ENCODE assay signal across 8 mouse cellular contexts in the genomic region with DNA sequence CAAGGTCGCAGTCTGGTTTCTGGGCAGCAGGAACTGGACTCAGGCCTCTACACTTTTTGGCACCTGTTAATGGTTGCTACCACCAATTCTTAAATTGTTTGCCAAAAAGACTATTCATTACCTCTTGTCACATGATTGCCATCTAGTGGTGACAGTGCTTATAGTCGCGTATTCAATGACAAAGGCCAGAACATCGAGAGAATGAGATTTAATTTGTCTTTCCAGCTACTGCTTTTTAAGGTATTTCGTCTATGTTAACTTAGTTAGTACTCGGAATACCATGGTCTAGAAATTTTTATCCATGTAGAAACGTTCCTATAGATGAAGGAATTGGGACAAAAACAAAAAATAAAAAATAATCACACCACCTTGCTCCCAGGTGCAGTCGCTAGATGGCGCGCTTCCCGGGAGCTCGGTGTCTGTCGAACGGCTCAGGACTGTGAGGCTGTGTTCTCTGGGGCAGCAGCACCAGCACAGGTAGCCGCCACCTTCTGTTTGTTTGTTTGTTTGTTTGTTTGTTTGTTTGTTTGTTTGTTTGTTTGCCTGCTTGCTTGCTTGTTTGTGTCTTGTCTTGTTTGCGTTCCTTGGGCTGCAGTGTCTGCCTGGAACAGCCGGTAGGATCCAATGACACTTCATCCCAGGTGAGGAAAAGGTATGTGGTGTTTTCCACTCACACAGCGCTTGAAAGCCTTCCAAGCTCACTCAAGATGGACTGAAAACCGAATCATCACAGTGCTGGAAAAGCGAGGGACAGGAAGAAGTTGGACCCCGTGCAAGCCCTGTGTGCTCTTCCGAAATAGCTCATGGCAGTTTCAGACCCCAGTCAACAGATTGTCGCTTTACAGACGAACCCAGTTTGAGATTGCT.
DNase-seq lines count a peak whose midpoint lies in the region; ATAC-seq and TF ChIP-seq lines count a peak whose summit lies in the region.

No protein-coding gene starts in this region.

- peak overlapping the region; percentile 52 for H3K4me2 ChIP-seq in embryonic facial prominence, embryonic 14.5 days (ENCODE audit: low read depth, low read length)
- H3K4me2 ChIP-seq in heart, embryonic 12.5 days, result peak overlapping the region; percentile 51
- H3K4me2 ChIP-seq in kidney, embryonic 16.5 days (replicated peaks; ENCODE audit: low read depth, low read length), result peak overlapping the region; percentile 51
- H3K4me2 ChIP-seq in limb, embryonic 15.5 days, result peak overlapping the region; percentile 37
- peak overlapping the region; percentile 39 for H3K4me2 ChIP-seq in midbrain, postnatal 0 days (ENCODE audit: low read depth, low read length, poor library complexity, severe bottlenecking)
- peak overlapping the region; percentile 33 for H3K4me2 ChIP-seq in stomach, embryonic 14.5 days (replicated peaks; ENCODE audit: low read depth, low read length)

- peak; percentile 81 for ATAC-seq in embryonic facial prominence, embryonic 14.5 days (ENCODE audit: low read depth)
- no peak for ATAC-seq in heart, embryonic 12.5 days (ENCODE audit: insufficient number of reproducible peaks, low FRiP score)
- peak; percentile 69; the same call in 1 of the 2 replicates for ATAC-seq in kidney, embryonic 16.5 days (ENCODE audit: low FRiP score, low TSS enrichment)
- ATAC-seq in limb, embryonic 15.5 days (ENCODE audit: insufficient number of reproducible peaks, low FRiP score, low TSS enrichment, low read depth), result no peak
- peak; percentile 83 for ATAC-seq in midbrain, postnatal 0 days (ENCODE audit: low FRiP score)
- ATAC-seq in stomach, embryonic 14.5 days (ENCODE audit: insufficient number of reproducible peaks, insufficient read depth, low FRiP score, low read depth), result peak; percentile 68; the same call in 1 of the 2 replicates

- H3K27me3 ChIP-seq in embryonic facial prominence, embryonic 14.5 days (replicated peaks; ENCODE audit: control insufficient read depth, insufficient read depth, low read length), result no peaks in the 10 kb centered on the region
- H3K27me3 ChIP-seq in heart, embryonic 12.5 days (replicated peaks), result no peaks in the 10 kb centered on the region
- 0 out of 2 replicates have a peak, but pooled peaks cover 7% of the 10 kb centered on the region for H3K27me3 ChIP-seq in kidney, embryonic 16.5 days (ENCODE audit: insufficient read depth, low read length)
- H3K27me3 ChIP-seq in limb, embryonic 15.5 days, result 0 out of 2 replicates have a peak, but pooled peaks cover 3% of the 10 kb centered on the region
- no peaks in the 10 kb centered on the region for H3K27me3 ChIP-seq in midbrain, postnatal 0 days (ENCODE audit: insufficient read depth, low read length)
- no peaks in the 10 kb centered on the region for H3K27me3 ChIP-seq in stomach, embryonic 14.5 days (ENCODE audit: control insufficient read depth, insufficient read depth, low read length)

- no peak overlapping the region for H3K27ac ChIP-seq in embryonic facial prominence, embryonic 14.5 days (replicated peaks; ENCODE audit: low read depth, low read length)
- no peak overlapping the region for H3K27ac ChIP-seq in heart, embryonic 12.5 days (ENCODE audit: poor library complexity, severe bottlenecking)
- no peak overlapping the region for H3K27ac ChIP-seq in kidney, embryonic 16.5 days (ENCODE audit: low read length)
- H3K27ac ChIP-seq in limb, embryonic 15.5 days, result no peak overlapping the region
- 0 out of 2 replicates have a peak overlapping the region, but pooled peaks have one; percentile 43 for H3K27ac ChIP-seq in midbrain, postnatal 0 days (ENCODE audit: low read depth, low read length)
- no peak overlapping the region for H3K27ac ChIP-seq in stomach, embryonic 14.5 days (ENCODE audit: low read length)

- TF ChIP-seq CTCF in midbrain, postnatal 0 days (IDR thresholded peaks at IDR 0.05), result peak; percentile 82

- 0 out of 2 replicates have a peak, but pooled peaks cover 3% of the 10 kb centered on the region for H3K4me1 ChIP-seq in embryonic facial prominence, embryonic 14.5 days (ENCODE audit: control insufficient read depth, insufficient read depth, low read length)
- H3K4me1 ChIP-seq in heart, embryonic 12.5 days (replicated peaks), result no peaks in the 10 kb centered on the region
- H3K4me1 ChIP-seq in kidney, embryonic 16.5 days (ENCODE audit: insufficient read depth, low read length), result peaks cover 12% of the 10 kb centered on the region
- H3K4me1 ChIP-seq in limb, embryonic 15.5 days, result peaks cover 8% of the 10 kb centered on the region; the same call in 1 of the 2 replicates
- 0 out of 2 replicates have a peak, but pooled peaks cover 8% of the 10 kb centered on the region for H3K4me1 ChIP-seq in midbrain, postnatal 0 days (ENCODE audit: insufficient read depth, low read length)
- H3K4me1 ChIP-seq in stomach, embryonic 14.5 days (ENCODE audit: control insufficient read depth, insufficient read depth, low read length), result peaks cover 8% of the 10 kb centered on the region

- peak overlapping the region; percentile 33 for H3K4me3 ChIP-seq in embryonic facial prominence, embryonic 14.5 days (ENCODE audit: low read depth, low read length)
- H3K4me3 ChIP-seq in heart, embryonic 12.5 days, result peak overlapping the region; percentile 31
- peak overlapping the region; percentile 36 for H3K4me3 ChIP-seq in kidney, embryonic 16.5 days (ENCODE audit: low read length)
- peak overlapping the region; percentile 27 for H3K4me3 ChIP-seq in limb, embryonic 15.5 days
- peak overlapping the region; percentile 29 for H3K4me3 ChIP-seq in midbrain, postnatal 0 days (ENCODE audit: low read depth, low read length)
- peak overlapping the region; percentile 19; the same call in 1 of the 2 replicates for H3K4me3 ChIP-seq in stomach, embryonic 14.5 days (ENCODE audit: low read depth, low read length)

- 19% methylated on average over 24 of the region's 24 CpGs for WGBS in embryonic facial prominence, embryonic 14.5 days
- WGBS in heart, embryonic 12.5 days, result 19% methylated on average over 24 of the region's 24 CpGs
- WGBS in kidney, embryonic 16.5 days, result 21% methylated on average over 24 of the region's 24 CpGs
- 16% methylated on average over 24 of the region's 24 CpGs for WGBS in limb, embryonic 15.5 days
- 19% methylated on average over 24 of the region's 24 CpGs for WGBS in midbrain, postnatal 0 days
- WGBS in stomach, embryonic 14.5 days, result 19% methylated on average over 24 of the region's 24 CpGs

- H3K36me3 ChIP-seq in embryonic facial prominence, embryonic 14.5 days (ENCODE audit: control insufficient read depth, insufficient read depth, low read length), result no peaks in the 10 kb centered on the region
- H3K36me3 ChIP-seq in heart, embryonic 12.5 days, result no peaks in the 10 kb centered on the region
- H3K36me3 ChIP-seq in kidney, embryonic 16.5 days (ENCODE audit: insufficient read depth, low read length), result no peaks in the 10 kb centered on the region
- no peaks in the 10 kb centered on the region for H3K36me3 ChIP-seq in limb, embryonic 15.5 days
- H3K36me3 ChIP-seq in midbrain, postnatal 0 days (ENCODE audit: insufficient read depth, low read length), result no peaks in the 10 kb centered on the region
- H3K36me3 ChIP-seq in stomach, embryonic 14.5 days (ENCODE audit: control insufficient read depth, insufficient read depth, low read length), result no peaks in the 10 kb centered on the region

- H3K9me3 ChIP-seq in embryonic facial prominence, embryonic 14.5 days (ENCODE audit: control insufficient read depth, low read length), result no peaks in the 10 kb centered on the region
- H3K9me3 ChIP-seq in heart, embryonic 12.5 days (replicated peaks), result no peaks in the 10 kb centered on the region
- no peaks in the 10 kb centered on the region for H3K9me3 ChIP-seq in kidney, embryonic 16.5 days (ENCODE audit: low read length)
- no peaks in the 10 kb centered on the region for H3K9me3 ChIP-seq in limb, embryonic 15.5 days
- no peaks in the 10 kb centered on the region for H3K9me3 ChIP-seq in midbrain, postnatal 0 days (ENCODE audit: low read length)
- H3K9me3 ChIP-seq in stomach, embryonic 14.5 days (ENCODE audit: control insufficient read depth, low read depth, low read length), result no peaks in the 10 kb centered on the region

- H3K9ac ChIP-seq in embryonic facial prominence, embryonic 14.5 days (ENCODE audit: low read depth, low read length), result no peak overlapping the region
- H3K9ac ChIP-seq in heart, embryonic 12.5 days, result no peak overlapping the region
- H3K9ac ChIP-seq in kidney, embryonic 16.5 days (replicated peaks; ENCODE audit: low read length), result no peak overlapping the region
- H3K9ac ChIP-seq in limb, embryonic 15.5 days, result no peak overlapping the region
- H3K9ac ChIP-seq in midbrain, postnatal 0 days (replicated peaks; ENCODE audit: low read length, poor library complexity, severe bottlenecking), result peak overlapping the region; percentile 29
- H3K9ac ChIP-seq in stomach, embryonic 14.5 days (replicated peaks; ENCODE audit: low read depth, low read length), result no peak overlapping the region

- peak; percentile 58 for DNase-seq in CD4-positive helper T cell, adult 2 months (ENCODE audit: low read depth, low spot score)
- DNase-seq in adrenal gland, postnatal 36 days, result peak; percentile 62 to 74
- peak; percentile 92 for DNase-seq in embryonic facial prominence, embryonic 14.5 days (ENCODE audit: low spot score)
- peak; percentile 94 for DNase-seq in midbrain, postnatal 0 days (ENCODE audit: low spot score)

Comparison
In these comparisons a context has a peak if more than half of its experiments do, and no peak if none do; other contexts are left out.
1. ATAC-seq: peak in embryonic facial prominence, embryonic 14.5 days (single experiment), kidney, embryonic 16.5 days (single experiment), midbrain, postnatal 0 days (single experiment) and stomach, embryonic 14.5 days (single experiment); none in heart, embryonic 12.5 days (single experiment) and limb, embryonic 15.5 days (single experiment).
2. Peak in every context shown above with its lines, with median percentiles within 50 percentile points of each other: DNase-seq, H3K4me2 ChIP-seq and H3K4me3 ChIP-seq.